Mouse (Mus musculus) hindbrain, embryonic 10.5 days (tissue): Measurements from ENCODE around the gene Nova2. TPM values are rescaled to one million over a fixed set of nuclear protein-coding genes. Genes with fewer than 3 reads are reported as not detected.

ENCODE experiments used
- DNase-seq: peaks from one replicate; pipeline ENCODE4 v3.0.0-alpha.2; 2017; ENCODE audit warnings: low spot score
- H3K27ac ChIP-seq: fragments of 300-500 bp; sonication (generic); 2 replicates; pipeline ENCODE4 v1.5.1; 2016; ENCODE audit warnings: mild to moderate bottlenecking, moderate library complexity
- H3K27me3 ChIP-seq: fragments of 300-500 bp; sonication (generic); 2 replicates; pipeline ENCODE4 v1.6.1; 2016; ENCODE audit warnings: mild to moderate bottlenecking; ENCODE audit not compliant: poor library complexity, insufficient read depth, severe bottlenecking
- H3K36me3 ChIP-seq: fragments of 300-500 bp; sonication (generic); 2 replicates; pipeline ENCODE4 v1.6.1; 2016; ENCODE audit warnings: mild to moderate bottlenecking, moderate library complexity
- H3K4me1 ChIP-seq: fragments of 300-500 bp; sonication (generic); replicated peaks from 2 replicates; pipeline ENCODE4 v1.6.1; 2016; ENCODE audit warnings: mild to moderate bottlenecking
- H3K4me3 ChIP-seq: fragments of 300-500 bp; sonication (generic); 2 replicates; pipeline ENCODE4 v1.5.1; 2016; ENCODE audit warnings: mild to moderate bottlenecking, moderate library complexity
- H3K9me3 ChIP-seq: fragments of 300-500 bp; sonication (generic); 2 replicates; pipeline ENCODE4 v1.6.1; 2016; ENCODE audit warnings: mild to moderate bottlenecking, moderate library complexity
- WGBS: fragments of 180-500 bp; shearing (Covaris S2); methylation state at CpG from one replicate; pipeline ENCODE4 v1.1.7; 2016; 5-methylcytosine and 5-hydroxymethylcytosine counted together
- polyA plus RNA-seq: library from polyadenylated mRNA; unstranded; fragments of >200 nt; fragmentation: Nextera tagmentation; extraction: Ambion mirVana; gene quantifications from 2 replicates; pipeline ENCODE4 v1.2.1, GENCODE M21; 2016

Nova2 gene
- polyA plus RNA-seq, 1 experiment from 2014 or later, result 7.3 TPM

GRCm38 (mm10) chr7:18993036-18993435 is 67.3 kb downstream of the Nova2 start:
- H3K4me3 ChIP-seq, result peak overlapping the region; percentile 58; the same call in 1 of the 2 replicates

DNA sequence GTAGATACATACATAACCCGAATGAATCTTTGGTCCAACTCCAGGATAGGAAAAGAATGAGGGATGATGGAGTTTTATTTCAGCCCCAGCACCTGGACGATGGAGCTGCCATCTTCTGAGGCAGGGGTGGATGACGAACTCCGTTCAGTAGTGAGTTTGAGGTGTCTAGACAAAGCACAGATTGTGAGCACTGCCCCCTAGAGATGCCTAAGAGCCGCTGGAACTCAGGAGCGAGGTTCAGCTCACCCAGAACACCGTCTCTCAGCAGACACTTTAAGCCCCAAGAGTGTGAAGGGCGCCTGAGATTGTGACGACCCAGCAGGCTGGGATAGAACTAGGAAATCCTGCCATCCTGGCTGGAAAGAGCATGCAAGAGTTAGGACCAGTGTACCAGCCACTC is 73.1 kb downstream of the Nova2 start:
- H3K36me3 ChIP-seq, result peaks cover 27% of the 10 kb centered on the region
- WGBS, result 48% methylated on average over 9 of the region's 9 CpGs
- no peaks in the 10 kb centered on the region for H3K9me3 ChIP-seq
- peaks cover 52% of the 10 kb centered on the region for H3K4me1 ChIP-seq
- H3K4me3 ChIP-seq, result no peak overlapping the region
- H3K27ac ChIP-seq, result no peak overlapping the region
- H3K27me3 ChIP-seq, result peaks cover 3% of the 10 kb centered on the region
- DNase-seq, result no peak

More at GRCm38 (mm10) chr7:18993036-18993435, 67.3 kb downstream of the Nova2 start:
- H3K36me3 ChIP-seq, result peaks cover 30% of the 10 kb centered on the region
- DNase-seq, result no peak
- no peak overlapping the region for H3K27ac ChIP-seq
- H3K9me3 ChIP-seq, result no peaks in the 10 kb centered on the region
- peaks cover 38% of the 10 kb centered on the region for H3K4me1 ChIP-seq
- peaks cover 36% of the 10 kb centered on the region for H3K27me3 ChIP-seq
- WGBS, result 87% methylated on average over 5 of the region's 5 CpGs

- peak overlapping the region; percentile 50 for H3K4me3 ChIP-seq
- peaks cover 30% of the 10 kb centered on the region for H3K36me3 ChIP-seq
- H3K4me1 ChIP-seq, result peaks cover 65% of the 10 kb centered on the region
- DNase-seq, result no peak
- H3K27ac ChIP-seq, result peak overlapping the region; percentile 82
- no peaks in the 10 kb centered on the region for H3K27me3 ChIP-seq
- no peaks in the 10 kb centered on the region for H3K9me3 ChIP-seq
- 54% methylated on average over 10 of the region's 10 CpGs for WGBS
Observed at GRCm38 (mm10) chr7:19000421-19000820, 74.7 kb downstream of the Nova2 start.

GRCm38 (mm10) chr7:19001066-19001806 is 75.5 kb downstream of the Nova2 start:
- Histone ChIP-seq H3K4me1 (peaks cover 74% of the 10 kb centered on the region), H3K27me3 (no peaks in the 10 kb centered on the region), H3K4me3 (peak overlapping the region; percentile 50), H3K9me3 (no peaks in the 10 kb centered on the region), H3K27ac (peak overlapping the region; percentile 82), H3K36me3 (peaks cover 30% of the 10 kb centered on the region)
- peak; percentile 64 for DNase-seq
- WGBS, result 37% methylated on average over 18 of the region's 18 CpGs

DNA sequence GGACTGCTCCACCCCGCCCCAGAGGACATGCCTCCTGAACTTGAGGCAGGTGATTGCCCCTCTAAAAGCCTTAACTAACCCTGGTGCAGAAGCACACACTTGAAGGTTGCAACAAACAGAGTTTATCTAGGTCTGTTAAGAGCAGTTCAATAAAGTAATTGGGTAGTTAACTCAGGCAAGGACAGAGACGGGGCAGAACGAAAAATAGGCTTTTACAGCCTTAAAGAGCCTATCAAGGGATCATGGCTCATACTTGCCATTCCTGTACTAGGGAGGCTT is 76.1 kb downstream of the Nova2 start:
- H3K4me3 ChIP-seq, result no peak overlapping the region; the same call in 1 of the 2 replicates

DNA sequence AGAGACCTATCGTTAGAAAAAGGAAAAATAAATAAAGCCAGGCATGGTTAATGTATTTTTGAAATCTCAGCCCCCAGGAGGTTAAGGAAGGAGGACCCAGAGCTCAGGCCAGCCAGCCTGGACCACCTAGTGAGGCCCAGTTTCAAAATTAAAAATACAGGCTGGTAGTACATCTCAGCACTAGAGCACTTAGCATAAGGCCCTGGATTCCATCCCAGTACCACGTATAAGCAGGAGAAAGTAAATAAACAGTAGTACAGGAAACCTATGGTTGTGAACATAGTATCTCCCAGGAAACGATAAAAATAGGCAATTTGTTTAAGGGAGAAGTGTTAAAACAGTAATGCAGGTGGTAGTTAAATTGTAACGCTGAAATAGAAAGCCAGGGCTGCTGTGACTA is 76.4 kb downstream of the Nova2 start:
- peak overlapping the region; percentile 53 for H3K4me3 ChIP-seq
- peaks cover 82% of the 10 kb centered on the region for H3K4me1 ChIP-seq
- no peaks in the 10 kb centered on the region for H3K9me3 ChIP-seq
- H3K36me3 ChIP-seq, result peaks cover 32% of the 10 kb centered on the region
- H3K27ac ChIP-seq, result peak overlapping the region; percentile 92
- DNase-seq, result no peak
- 53% methylated on average over 4 of the region's 4 CpGs for WGBS
- no peaks in the 10 kb centered on the region for H3K27me3 ChIP-seq

More for the DNA sequence above, 76.1 kb downstream of the Nova2 start:
- no peaks in the 10 kb centered on the region for H3K27me3 ChIP-seq
- H3K9me3 ChIP-seq, result no peaks in the 10 kb centered on the region
- no peak overlapping the region for H3K27ac ChIP-seq
- H3K36me3 ChIP-seq, result peaks cover 29% of the 10 kb centered on the region
- DNase-seq, result no peak
- peaks cover 79% of the 10 kb centered on the region for H3K4me1 ChIP-seq
- 80% methylated on average over 3 of the region's 3 CpGs for WGBS

- Histone ChIP-seq H3K4me3 (peak overlapping the region; percentile 53), H3K36me3 (peaks cover 33% of the 10 kb centered on the region), H3K9me3 (no peaks in the 10 kb centered on the region), H3K27me3 (no peaks in the 10 kb centered on the region), H3K27ac (peak overlapping the region; percentile 92), H3K4me1 (peaks cover 90% of the 10 kb centered on the region)
- DNase-seq, result peak; percentile 80
- WGBS, result 2% methylated on average over 17 of the region's 17 CpGs
Observed at GRCm38 (mm10) chr7:19002848-19003498, 77.3 kb downstream of the Nova2 start.

- WGBS, result under 1% methylated on average over 90 of the region's 90 CpGs
- peaks cover 83% of the 10 kb centered on the region for H3K4me1 ChIP-seq
Observed at GRCm38 (mm10) chr7:19003902-19004630, 78.4 kb downstream of the Nova2 start, which contains the start of gene Irf2bp1. TSS of gene Irf2bp1 (plus strand) at chr7:19004044.

GRCm38 (mm10) chr7:19004631-19005079 is 79.0 kb downstream of the Nova2 start:
- H3K4me3 ChIP-seq, result peak overlapping the region; percentile 98
- peak; percentile 49 for DNase-seq
- H3K36me3 ChIP-seq, result peaks cover 34% of the 10 kb centered on the region
- H3K27ac ChIP-seq, result peak overlapping the region; percentile 96
- no peaks in the 10 kb centered on the region for H3K9me3 ChIP-seq
- H3K4me1 ChIP-seq, result peaks cover 77% of the 10 kb centered on the region
- WGBS, result 10% methylated on average over 34 of the region's 34 CpGs
- H3K27me3 ChIP-seq, result no peaks in the 10 kb centered on the region

More at GRCm38 (mm10) chr7:19003902-19004630, 78.4 kb downstream of the Nova2 start, which contains the start of gene Irf2bp1:
- Histone ChIP-seq H3K27ac (peak within 1 kb of the TSS; percentile 96), H3K4me3 (peak within 1 kb of the TSS; percentile 98), H3K9me3 (no peaks in the 10 kb centered on the region), H3K36me3 (peaks cover 34% of the 10 kb centered on the region), H3K27me3 (no peaks in the 10 kb centered on the region)
- peak; percentile 93 for DNase-seq

- Histone ChIP-seq H3K27ac (no peak overlapping the region), H3K36me3 (peaks cover 34% of the 10 kb centered on the region), H3K4me1 (peaks cover 69% of the 10 kb centered on the region), H3K9me3 (no peaks in the 10 kb centered on the region), H3K4me3 (peak overlapping the region; percentile 98), H3K27me3 (no peaks in the 10 kb centered on the region)
- WGBS, result 82% methylated on average over 34 of the region's 34 CpGs
- no peak for DNase-seq
Observed at GRCm38 (mm10) chr7:19005417-19006121, 79.9 kb downstream of the Nova2 start.

DNA sequence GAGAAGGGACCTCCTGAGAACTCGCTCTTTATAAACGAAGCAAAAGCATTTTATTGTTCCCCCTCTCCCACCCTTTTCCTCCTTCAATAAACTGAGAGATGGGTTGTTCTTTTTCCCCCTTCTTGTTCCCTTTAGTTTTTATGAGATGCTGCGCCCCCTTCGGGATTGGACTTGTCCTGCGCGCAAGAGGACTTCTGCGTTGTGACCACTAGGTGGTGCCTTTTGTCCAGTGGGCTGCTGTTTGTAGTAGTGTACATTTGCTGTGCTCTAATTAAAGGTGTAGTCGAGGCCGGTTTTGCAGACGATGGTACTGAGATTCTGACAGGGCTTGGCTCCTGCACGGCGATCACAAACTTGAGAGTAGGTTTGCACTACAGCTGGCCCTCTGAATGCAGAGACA is 80.8 kb downstream of the Nova2 start:
- peak; percentile 85 for DNase-seq
- WGBS, result 9% methylated on average over 12 of the region's 12 CpGs
- Histone ChIP-seq H3K27me3 (no peaks in the 10 kb centered on the region), H3K27ac (no peak overlapping the region), H3K36me3 (peaks cover 34% of the 10 kb centered on the region), H3K9me3 (no peaks in the 10 kb centered on the region), H3K4me3 (peak overlapping the region; percentile 98), H3K4me1 (peaks cover 60% of the 10 kb centered on the region)
